Mouse (Mus musculus) spleen, postnatal 14 days (tissue): Measurements from ENCODE around the gene Pp2d1.
"Not testable (repeated sequence)": the region's sequence is repeated elsewhere in the genome, so short reads cannot be mapped to it uniquely, and the experiment has no call there.

ENCODE experiments used
- DNase-seq, 2 experiments: peaks; one replicate each; pipeline ENCODE4 v3.0.0; 2021 to 2022; ENCODE audit warnings: low spot score in 2 of 2

Gene Pp2d1

GRCm38 (mm10) chr17:53539351-53539750, at the start of gene Pp2d1:
TSS of gene Pp2d1 (minus strand) at chr17:53539451.
- DNase-seq = not testable (repeated sequence)

- DNase-seq = no peak
Measured at GRCm38 (mm10) chr17:53588097-53588855, 49.0 kb upstream of the Pp2d1 start.

DNA sequence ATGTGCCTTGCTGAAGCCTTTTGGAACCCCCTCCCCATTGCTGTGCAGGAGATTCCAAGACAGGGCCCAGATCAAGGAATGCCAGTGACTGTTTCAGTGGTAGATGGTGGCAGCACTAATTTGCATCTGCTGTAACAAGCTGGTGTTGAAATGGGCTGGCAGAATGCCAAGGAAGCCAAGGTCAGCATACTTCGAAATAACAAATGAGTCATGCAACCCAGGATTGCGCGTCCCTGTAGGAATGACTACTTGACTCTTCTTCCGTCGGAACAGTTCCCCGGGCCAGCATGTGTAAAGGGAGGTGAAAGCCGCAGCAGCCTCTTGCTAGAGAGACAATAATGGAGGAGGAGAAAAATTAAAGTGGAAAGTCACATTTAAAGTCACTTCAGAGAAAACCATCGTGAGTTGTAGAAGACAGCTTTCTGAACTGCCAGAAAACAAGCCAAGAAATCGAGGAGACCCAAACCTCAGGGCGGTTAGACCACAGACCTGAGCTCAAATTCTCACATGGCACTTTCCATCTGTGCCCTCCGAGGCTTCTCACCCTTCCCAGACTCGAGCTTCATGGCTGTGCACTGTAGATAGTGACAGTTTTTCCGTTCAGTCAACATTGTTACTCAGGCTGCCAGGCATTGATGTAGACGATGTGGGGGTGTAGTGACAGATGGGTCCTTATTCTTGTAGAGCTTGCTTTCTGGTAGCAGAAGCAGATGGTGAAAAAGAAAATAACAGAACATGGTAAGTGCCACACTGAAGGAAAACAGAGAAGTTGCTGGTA, 48.0 kb upstream of the Pp2d1 start:
- DNase-seq = peak; percentile 50 to 73

DNA sequence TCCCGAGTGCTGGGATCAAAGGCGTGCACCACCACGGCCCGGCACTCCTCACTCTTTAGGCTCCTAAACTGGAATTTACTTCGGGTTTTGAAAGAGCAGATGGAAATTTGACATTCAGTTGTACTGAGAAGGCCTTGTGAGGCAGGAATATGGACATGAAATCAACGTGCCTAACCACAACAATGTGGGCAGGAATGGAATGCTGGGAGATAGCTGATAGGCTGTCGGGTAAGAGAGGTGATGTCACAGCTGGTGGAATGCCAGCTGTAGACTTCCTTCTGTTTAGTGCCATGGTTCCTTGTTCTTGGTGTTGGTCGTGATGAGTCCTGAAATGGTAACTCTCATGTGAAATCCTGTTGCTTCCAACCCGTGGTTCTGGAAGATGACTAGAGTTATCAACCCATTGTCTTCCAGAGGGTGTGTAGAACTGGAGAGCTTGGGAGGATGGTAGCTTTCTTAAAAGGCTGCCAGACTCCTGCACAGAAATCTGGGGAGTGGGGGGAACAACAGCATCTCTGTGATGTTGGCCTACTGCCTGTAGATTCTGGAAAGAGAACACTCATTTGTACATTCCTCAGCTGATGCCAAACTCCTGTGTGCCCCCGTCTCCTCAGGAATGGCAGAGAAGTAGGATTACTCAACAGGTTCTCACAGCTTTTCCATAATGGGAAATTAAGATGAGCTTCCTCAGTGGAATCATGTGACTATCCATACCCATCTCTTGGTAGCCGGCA, 44.8 kb upstream of the Pp2d1 start:
- DNase-seq = no peak

DNA sequence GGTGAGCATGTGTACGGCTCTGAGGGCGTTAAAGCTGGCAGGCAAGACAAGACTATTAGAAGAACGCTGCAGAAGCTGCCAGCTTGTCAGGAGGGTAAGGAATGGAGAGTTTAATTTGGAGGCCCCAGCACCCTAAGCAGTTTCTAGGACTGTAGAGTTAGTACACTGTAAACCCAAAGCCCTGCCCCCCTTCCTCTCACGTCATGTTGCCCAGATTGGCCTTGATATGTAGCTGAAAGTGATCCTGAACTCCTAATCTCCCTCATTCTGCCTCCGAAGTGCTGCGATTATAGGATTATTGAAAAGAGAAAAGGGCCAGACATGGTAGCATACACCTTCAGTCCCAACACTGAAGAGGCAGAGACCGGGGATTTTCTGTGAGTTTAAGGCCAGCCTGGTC, 43.6 kb upstream of the Pp2d1 start:
- no peak for DNase-seq

GRCm38 (mm10) chr17:53582026-53582585, 42.9 kb upstream of the Pp2d1 start:
- no peak for DNase-seq

- no peak for DNase-seq
Measured at GRCm38 (mm10) chr17:53580237-53580636, 41.0 kb upstream of the Pp2d1 start.

- no peak for DNase-seq
Measured at GRCm38 (mm10) chr17:53579612-53580011, 40.4 kb upstream of the Pp2d1 start.

GRCm38 (mm10) chr17:53578776-53579175, 39.5 kb upstream of the Pp2d1 start:
- DNase-seq = no peak

- DNase-seq = no peak
Measured at GRCm38 (mm10) chr17:53578249-53578648, 39.0 kb upstream of the Pp2d1 start.

DNA sequence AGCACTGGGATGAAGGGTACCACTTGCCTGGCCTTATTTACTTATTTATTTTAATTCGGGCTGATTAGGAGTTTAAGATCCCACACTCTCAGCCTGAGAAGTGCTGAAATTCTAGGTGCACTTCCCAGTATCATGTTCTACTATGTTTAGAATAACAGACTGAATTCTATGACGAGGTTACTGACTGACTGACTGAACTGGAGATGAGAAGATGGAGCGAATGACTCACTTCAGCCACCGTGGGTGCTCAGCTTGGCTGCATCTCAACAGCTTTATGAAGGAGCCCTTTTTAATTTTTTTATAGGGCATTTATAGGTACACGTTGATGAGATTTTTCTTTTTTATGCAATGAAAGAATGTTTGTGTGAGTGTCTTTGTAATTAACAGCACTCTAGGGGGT, 38.5 kb upstream of the Pp2d1 start:
- DNase-seq = no peak

DNA sequence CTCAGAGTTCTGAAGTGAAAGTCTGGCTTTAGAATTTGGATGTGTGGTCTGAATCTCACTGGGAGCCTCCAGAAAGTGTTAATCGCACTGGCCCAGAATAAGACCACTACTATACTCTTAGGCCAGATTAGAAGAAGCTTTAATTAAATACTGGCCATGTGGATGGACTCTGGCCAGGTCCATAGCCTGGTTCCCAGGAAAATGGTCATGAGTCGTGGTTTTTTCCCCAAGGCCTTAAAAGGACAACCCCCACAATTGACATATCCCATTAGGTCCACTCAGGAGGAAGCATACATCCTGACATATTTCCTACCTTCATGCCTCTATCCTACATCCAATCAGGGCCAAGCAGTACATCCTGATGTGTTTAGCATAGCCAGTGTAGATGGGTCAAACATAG, 37.9 kb upstream of the Pp2d1 start:
- DNase-seq = no peak

DNA sequence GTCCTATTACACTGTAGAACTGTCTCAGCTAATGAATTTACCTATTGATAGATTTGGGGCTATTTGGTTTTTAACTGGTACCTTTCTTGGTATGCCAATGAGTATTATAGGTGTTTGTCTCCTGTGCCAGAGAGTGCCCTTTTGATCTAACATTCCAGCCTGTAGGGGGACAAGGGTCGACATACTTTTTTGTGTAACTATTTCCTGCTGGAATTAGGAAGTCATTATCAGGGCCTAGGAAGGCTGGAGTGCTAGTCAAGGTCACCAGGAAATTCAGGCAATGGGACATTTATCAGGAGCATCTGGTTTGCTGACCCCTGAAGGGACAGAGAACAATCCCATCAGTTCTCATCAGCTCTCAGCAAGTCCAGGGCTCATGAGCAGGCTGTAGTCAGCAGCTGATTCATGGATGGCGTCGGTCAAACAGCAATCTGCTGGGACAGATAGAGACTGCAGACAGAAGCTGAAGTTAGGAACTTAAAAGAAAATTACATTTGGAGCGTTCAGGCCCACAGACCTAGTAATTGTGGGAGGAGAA, 33.8 kb upstream of the Pp2d1 start:
- DNase-seq = no peak

GRCm38 (mm10) chr17:53570932-53571331, 31.7 kb upstream of the Pp2d1 start:
- DNase-seq = not testable (repeated sequence)

DNA sequence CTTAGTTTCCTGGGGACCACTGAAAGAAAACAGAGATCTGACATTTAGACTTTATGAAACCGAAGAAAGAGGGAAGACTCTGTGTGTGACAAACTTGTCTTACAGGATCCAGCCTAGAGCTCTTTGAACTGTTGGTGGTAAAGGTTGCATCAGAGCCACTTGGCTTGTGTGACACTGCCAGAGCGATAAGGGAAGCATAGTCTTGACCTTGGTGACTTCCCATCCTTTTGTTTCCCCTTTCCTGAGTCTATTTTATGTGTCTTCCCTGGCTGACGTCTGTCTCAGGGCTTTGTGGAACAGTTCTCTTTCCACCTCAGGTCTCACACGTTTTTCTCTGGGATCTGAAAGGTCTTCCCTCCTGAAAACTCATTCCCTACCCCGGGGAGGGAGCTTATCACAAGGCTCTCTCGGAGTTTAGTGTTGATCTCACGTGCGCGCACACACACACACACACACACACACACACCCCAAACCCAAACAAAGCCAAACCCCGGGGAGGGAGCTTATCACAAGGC, 31.2 kb upstream of the Pp2d1 start:
- DNase-seq = no peak

DNA sequence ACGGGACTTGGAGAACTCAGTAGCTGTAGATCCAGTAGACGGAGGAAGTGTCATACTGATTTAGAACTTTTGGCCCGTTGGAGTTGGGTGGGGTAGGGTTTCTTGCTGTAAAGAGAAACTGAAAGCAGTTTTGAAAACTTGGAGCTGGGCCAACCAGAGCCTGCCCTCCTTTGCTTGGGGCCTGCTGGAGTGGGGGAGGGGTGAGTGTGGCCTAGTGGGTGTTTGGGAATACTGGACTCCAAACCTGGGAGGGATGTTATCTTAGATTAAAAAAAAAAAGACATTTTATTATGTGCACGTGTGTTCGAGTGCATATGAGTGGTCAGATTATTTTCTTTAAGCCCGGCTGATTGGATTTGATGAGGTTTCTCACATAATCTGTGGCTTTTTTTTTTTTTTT, 30.6 kb upstream of the Pp2d1 start:
- DNase-seq = peak; percentile 47 to 72

GRCm38 (mm10) chr17:53568734-53569386, 29.6 kb upstream of the Pp2d1 start:
- no peak for DNase-seq

GRCm38 (mm10) chr17:53568118-53568517, 28.9 kb upstream of the Pp2d1 start:
- peak; percentile 73 to 78 for DNase-seq

- DNase-seq = peak; percentile 33 to 46
Measured at GRCm38 (mm10) chr17:53567346-53568101, 28.3 kb upstream of the Pp2d1 start.

DNA sequence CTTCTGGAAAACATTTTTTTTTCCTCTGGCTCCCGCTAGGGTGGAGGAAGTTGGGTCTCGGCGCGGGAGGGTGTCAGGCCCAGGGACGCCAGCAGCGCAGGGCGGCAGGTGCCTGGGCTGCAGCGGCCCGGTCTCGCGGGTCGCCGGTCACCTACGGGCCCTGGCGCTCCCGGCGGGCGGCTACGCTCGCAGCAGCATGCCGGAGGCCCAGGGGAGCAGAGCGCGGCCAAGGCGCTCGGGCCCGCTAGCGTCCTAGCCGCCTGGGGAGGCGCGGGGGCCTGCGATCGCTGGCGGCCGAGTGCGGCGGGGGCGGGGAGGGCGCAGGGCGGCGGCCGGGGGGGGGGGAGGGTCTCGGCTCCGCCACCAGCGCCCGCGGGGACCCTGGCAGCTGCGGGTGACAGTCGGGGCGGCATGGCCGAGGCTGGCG, 27.7 kb upstream of the Pp2d1 start:
- DNase-seq = peak; percentile 52 to 56
